Mouse (Mus musculus): ENCODE measurements at regions not wholly inside any gene's neighbourhood (a gene's known extent, or its start where the extent isn't known, plus 50 kb on each side); places are given as distances from the start of the nearest gene placed in this dataset.

GRCm38 (mm10) chr13:83884766-83885543 is 337.1 kb upstream of the Tmem161b start:
- no peaks in the 10 kb centered on the region for H3K27me3 ChIP-seq (replicated peaks; ENCODE audit: control insufficient read depth, insufficient read depth, low read length)
- H3K36me3 ChIP-seq (ENCODE audit: control insufficient read depth, insufficient read depth), result no peaks in the 10 kb centered on the region
- H3K9ac ChIP-seq (ENCODE audit: low read depth, low read length), result no peak overlapping the region
- TF ChIP-seq CTCF (IDR thresholded peaks at IDR 0.05; ENCODE audit: low read depth), result no peak
- H3K4me3 ChIP-seq (ENCODE audit: low read depth, low read length), result no peak overlapping the region
- no peaks in the 10 kb centered on the region for H3K9me3 ChIP-seq (ENCODE audit: control insufficient read depth)
- no peak overlapping the region for H3K27ac ChIP-seq (ENCODE audit: low read depth, low read length)
- H3K4me2 ChIP-seq (replicated peaks; ENCODE audit: low read depth), result no peak overlapping the region
- 76% methylated on average over 13 of the region's 13 CpGs for WGBS
- no peaks in the 10 kb centered on the region for H3K4me1 ChIP-seq (replicated peaks; ENCODE audit: control insufficient read depth, insufficient read depth, low read length)
- no peak for ATAC-seq

GRCm38 (mm10) chr13:83885729-83886128 is 336.4 kb upstream of the Tmem161b start:
- WGBS, result 85% methylated on average over 4 of the region's 4 CpGs
- Histone ChIP-seq H3K9ac (ENCODE audit: low read depth, low read length) (no peak overlapping the region), H3K27ac (ENCODE audit: low read depth, low read length) (no peak overlapping the region), H3K27me3 (replicated peaks; ENCODE audit: control insufficient read depth, insufficient read depth, low read length) (no peaks in the 10 kb centered on the region), H3K36me3 (ENCODE audit: control insufficient read depth, insufficient read depth) (no peaks in the 10 kb centered on the region), H3K4me2 (replicated peaks; ENCODE audit: low read depth) (no peak overlapping the region), H3K4me1 (replicated peaks; ENCODE audit: control insufficient read depth, insufficient read depth, low read length) (no peaks in the 10 kb centered on the region), H3K4me3 (ENCODE audit: low read depth, low read length) (no peak overlapping the region), H3K9me3 (ENCODE audit: control insufficient read depth) (no peaks in the 10 kb centered on the region)
- ATAC-seq, result no peak
- TF ChIP-seq CTCF (IDR thresholded peaks at IDR 0.05; ENCODE audit: low read depth), result no peak

- ATAC-seq, result no peak
- no peaks in the 10 kb centered on the region for H3K36me3 ChIP-seq (ENCODE audit: control insufficient read depth, insufficient read depth)
- no peak overlapping the region for H3K27ac ChIP-seq (ENCODE audit: low read depth, low read length)
- no peak overlapping the region for H3K4me3 ChIP-seq (ENCODE audit: low read depth, low read length)
- no peak for TF ChIP-seq CTCF (IDR thresholded peaks at IDR 0.05; ENCODE audit: low read depth)
- no peaks in the 10 kb centered on the region for H3K9me3 ChIP-seq (ENCODE audit: control insufficient read depth)
- no peak overlapping the region for H3K9ac ChIP-seq (ENCODE audit: low read depth, low read length)
- H3K4me2 ChIP-seq (replicated peaks; ENCODE audit: low read depth), result no peak overlapping the region
- no peaks in the 10 kb centered on the region for H3K27me3 ChIP-seq (replicated peaks; ENCODE audit: control insufficient read depth, insufficient read depth, low read length)
- H3K4me1 ChIP-seq (replicated peaks; ENCODE audit: control insufficient read depth, insufficient read depth, low read length), result no peaks in the 10 kb centered on the region
- 53% methylated on average over 2 of the region's 2 CpGs for WGBS
Measured at GRCm38 (mm10) chr13:83914697-83915096, 307.4 kb upstream of the Tmem161b start.

GRCm38 (mm10) chr13:83932761-83933160 is 289.3 kb upstream of the Tmem161b start:
- no peaks in the 10 kb centered on the region for H3K4me1 ChIP-seq (replicated peaks; ENCODE audit: control insufficient read depth, insufficient read depth, low read length)
- no peak overlapping the region for H3K4me3 ChIP-seq (ENCODE audit: low read depth, low read length)
- no peak overlapping the region for H3K9ac ChIP-seq (ENCODE audit: low read depth, low read length)
- H3K36me3 ChIP-seq (ENCODE audit: control insufficient read depth, insufficient read depth), result no peaks in the 10 kb centered on the region
- H3K9me3 ChIP-seq (ENCODE audit: control insufficient read depth), result no peaks in the 10 kb centered on the region
- no peak for TF ChIP-seq CTCF (IDR thresholded peaks at IDR 0.05; ENCODE audit: low read depth)
- H3K27ac ChIP-seq (ENCODE audit: low read depth, low read length), result no peak overlapping the region
- H3K27me3 ChIP-seq (replicated peaks; ENCODE audit: control insufficient read depth, insufficient read depth, low read length), result no peaks in the 10 kb centered on the region
- no peak for ATAC-seq
- no peak overlapping the region for H3K4me2 ChIP-seq (replicated peaks; ENCODE audit: low read depth)
- WGBS, result 59% methylated on average over 2 of the region's 2 CpGs

- H3K27me3 ChIP-seq (replicated peaks; ENCODE audit: control insufficient read depth, insufficient read depth, low read length), result no peaks in the 10 kb centered on the region
Measured at GRCm38 (mm10) chr13:83946495-83946894, 275.6 kb upstream of the Tmem161b start.

GRCm38 (mm10) chr13:83951163-83951562 is 270.9 kb upstream of the Tmem161b start:
- no peak for ATAC-seq
- no peaks in the 10 kb centered on the region for H3K4me1 ChIP-seq (replicated peaks; ENCODE audit: control insufficient read depth, insufficient read depth, low read length)
- no peak overlapping the region for H3K9ac ChIP-seq (ENCODE audit: low read depth, low read length)
- no peak overlapping the region for H3K4me3 ChIP-seq (ENCODE audit: low read depth, low read length)
- no peak overlapping the region for H3K27ac ChIP-seq (ENCODE audit: low read depth, low read length)
- H3K36me3 ChIP-seq (ENCODE audit: control insufficient read depth, insufficient read depth), result no peaks in the 10 kb centered on the region
- H3K9me3 ChIP-seq (ENCODE audit: control insufficient read depth), result no peaks in the 10 kb centered on the region
- TF ChIP-seq CTCF (IDR thresholded peaks at IDR 0.05; ENCODE audit: low read depth), result no peak
- H3K27me3 ChIP-seq (replicated peaks; ENCODE audit: control insufficient read depth, insufficient read depth, low read length), result no peaks in the 10 kb centered on the region
- no peak overlapping the region for H3K4me2 ChIP-seq (replicated peaks; ENCODE audit: low read depth)

More at GRCm38 (mm10) chr13:83946495-83946894, 275.6 kb upstream of the Tmem161b start:
- H3K4me3 ChIP-seq (ENCODE audit: low read depth, low read length), result no peak overlapping the region
- H3K4me2 ChIP-seq (replicated peaks; ENCODE audit: low read depth), result no peak overlapping the region
- ATAC-seq, result no peak
- H3K9me3 ChIP-seq (ENCODE audit: control insufficient read depth), result no peaks in the 10 kb centered on the region
- WGBS, result 75% methylated on average over 4 of the region's 4 CpGs
- H3K27ac ChIP-seq (ENCODE audit: low read depth, low read length), result no peak overlapping the region
- no peak for TF ChIP-seq CTCF (IDR thresholded peaks at IDR 0.05; ENCODE audit: low read depth)
- no peaks in the 10 kb centered on the region for H3K36me3 ChIP-seq (ENCODE audit: control insufficient read depth, insufficient read depth)
- H3K9ac ChIP-seq (ENCODE audit: low read depth, low read length), result no peak overlapping the region
- H3K4me1 ChIP-seq (replicated peaks; ENCODE audit: control insufficient read depth, insufficient read depth, low read length), result no peaks in the 10 kb centered on the region
